Mouse (Mus musculus): ENCODE measurements around the gene Cpa4.

Cpa4 gene

GRCm38 (mm10) chr6:30635361-30635862 lies 67.2 kb downstream of the Cpa4 start:
- DNase-seq: no peak

DNA sequence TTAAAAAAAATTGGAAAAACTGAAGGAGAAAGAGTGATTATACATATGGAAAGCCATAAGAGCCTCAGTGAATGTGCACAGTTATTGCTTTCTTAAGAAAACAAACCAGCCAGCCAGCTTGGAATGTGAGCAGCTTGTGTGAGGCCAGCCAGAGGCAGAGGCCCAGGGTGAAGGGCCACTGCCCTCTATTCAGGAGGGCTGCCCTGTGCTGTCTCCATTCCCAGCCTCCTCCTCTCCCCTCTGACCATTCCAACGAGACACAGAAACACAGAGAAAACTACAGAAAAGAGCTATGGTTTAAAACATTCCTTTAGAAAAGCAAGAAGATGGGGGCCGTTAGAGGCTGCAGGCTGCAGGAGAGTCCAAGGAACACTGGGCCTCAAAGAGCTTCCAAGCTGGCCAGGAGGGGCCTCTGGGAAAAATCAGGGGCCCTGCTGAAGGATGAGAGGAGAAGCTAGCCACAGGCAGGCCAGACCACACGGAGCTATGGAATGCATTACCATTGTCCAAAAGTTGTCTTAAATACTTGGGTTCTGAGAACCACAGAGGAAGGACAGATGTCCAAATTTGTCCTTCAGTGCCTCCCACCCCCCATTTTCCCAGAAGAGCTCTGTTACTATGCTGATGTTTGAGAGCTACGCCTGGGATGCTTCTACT lies 68.1 kb downstream of the Cpa4 start:
- peak; percentile 21 for DNase-seq

DNA sequence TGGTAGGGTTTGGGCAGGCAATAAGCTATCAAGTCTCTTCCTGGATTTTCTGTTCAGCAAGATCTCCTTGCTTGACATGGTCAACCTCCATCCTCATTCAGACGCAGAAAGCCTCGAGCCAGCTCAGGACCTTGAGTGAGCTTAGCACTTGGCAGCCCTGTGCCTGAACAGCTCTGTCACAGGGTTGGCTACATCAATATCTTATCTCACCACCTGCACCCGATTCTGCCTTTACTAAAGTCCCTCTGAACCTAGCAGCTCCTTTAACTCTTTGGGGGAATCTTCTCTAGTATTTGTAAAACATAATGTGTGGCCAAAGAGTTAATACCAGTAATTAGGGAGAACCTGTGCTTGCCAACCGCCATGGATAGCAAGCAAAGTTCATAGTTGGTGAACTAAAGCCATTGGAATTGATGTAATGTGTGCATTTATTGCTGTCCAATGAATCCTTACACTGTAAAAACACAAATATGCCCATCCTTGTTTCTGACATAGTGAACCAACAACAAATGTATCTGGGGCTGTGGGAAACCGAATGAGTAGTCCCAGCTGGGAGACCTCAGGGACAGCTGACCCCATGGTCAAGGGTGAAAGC lies 70.6 kb downstream of the Cpa4 start, which contains the start of gene Cpa1:
Gene Cpa1 (plus strand): TSS at position 545 of the 595 bp plus-strand sequence.
- no peak for DNase-seq

Measured in kidney, postnatal 14 days (tissue).